Mouse (Mus musculus): Measurements from ENCODE around the gene Psg28. TPM values are rescaled to one million over a fixed set of nuclear protein-coding genes. Genes with fewer than 3 reads are reported as not detected.

Psg28 gene
- not detected for polyA plus RNA-seq (2014; fragmentation: Illumina TruSeq; extraction: RNeasy Lipid Tissue Mini Kit (QIAGEN cat#74804); ENCODE audit: low read depth, low replicate concordance)

DNA sequence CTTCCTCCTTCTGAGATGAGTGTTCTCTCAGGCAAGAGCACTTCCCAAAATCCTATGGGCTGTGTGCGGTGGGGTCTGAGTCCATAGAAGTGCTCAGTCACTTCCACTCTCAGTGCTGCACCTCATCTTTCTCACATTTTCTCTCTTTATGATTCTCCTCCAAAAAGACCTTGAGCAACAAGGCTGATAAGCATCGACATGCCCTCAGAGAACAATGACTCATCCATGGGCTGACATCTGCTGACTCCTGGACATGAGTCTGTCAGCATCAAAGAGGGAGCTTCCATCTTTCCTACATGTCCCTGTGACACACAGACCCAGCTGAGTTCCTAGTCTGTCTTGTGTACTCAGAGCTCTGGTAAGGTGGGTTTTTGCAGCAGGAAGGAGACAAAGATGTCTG is at the start of gene Psg28:
Psg28 (minus strand) TSS at position 101 of the 400 bp plus-strand sequence.

Other genes starting within 250 kb of the Psg28 start
- not detected for gene Mill1, start 186.7 kb downstream of the Psg28 start, polyA plus RNA-seq (2014; fragmentation: Illumina TruSeq; extraction: RNeasy Lipid Tissue Mini Kit (QIAGEN cat#74804); ENCODE audit: low read depth, low replicate concordance)
- gene Psg18, start 77.0 kb downstream of the Psg28 start, polyA plus RNA-seq (2014; fragmentation: Illumina TruSeq; extraction: RNeasy Lipid Tissue Mini Kit (QIAGEN cat#74804); ENCODE audit: low read depth, low replicate concordance), result not detected
- not detected for gene Psg26, start 52.1 kb upstream of the Psg28 start, polyA plus RNA-seq (2014; fragmentation: Illumina TruSeq; extraction: RNeasy Lipid Tissue Mini Kit (QIAGEN cat#74804); ENCODE audit: low read depth, low replicate concordance)
- not detected for gene Psg25, start 100.2 kb upstream of the Psg28 start, polyA plus RNA-seq (2014; fragmentation: Illumina TruSeq; extraction: RNeasy Lipid Tissue Mini Kit (QIAGEN cat#74804); ENCODE audit: low read depth, low replicate concordance)
- gene Psg27, start 135.3 kb upstream of the Psg28 start, polyA plus RNA-seq (2014; fragmentation: Illumina TruSeq; extraction: RNeasy Lipid Tissue Mini Kit (QIAGEN cat#74804); ENCODE audit: low read depth, low replicate concordance), result not detected
- not detected for gene Psg23, start 184.5 kb upstream of the Psg28 start, polyA plus RNA-seq (2014; fragmentation: Illumina TruSeq; extraction: RNeasy Lipid Tissue Mini Kit (QIAGEN cat#74804); ENCODE audit: low read depth, low replicate concordance)
- not detected for gene Psg21, start 224.7 kb upstream of the Psg28 start, polyA plus RNA-seq (2014; fragmentation: Illumina TruSeq; extraction: RNeasy Lipid Tissue Mini Kit (QIAGEN cat#74804); ENCODE audit: low read depth, low replicate concordance)

All from heart, adult 10 weeks (tissue).